Mouse (Mus musculus) urinary bladder, postnatal 36 days (tissue): ENCODE data around the gene Fam160b1.

ENCODE experiments used
- DNase-seq, 2 experiments: peaks; one replicate each; pipeline ENCODE4 v3.0.0; 2022; ENCODE audit warnings: low spot score in 2 of 2, mixed read lengths in 1 of 2

The Fam160b1 gene

GRCm38 (mm10) chr19:57366626-57367025 is 6.1 kb downstream of the Fam160b1 start:
- no peak for DNase-seq

- DNase-seq = no peak
Measured at GRCm38 (mm10) chr19:57367201-57367600, 6.7 kb downstream of the Fam160b1 start.

DNA sequence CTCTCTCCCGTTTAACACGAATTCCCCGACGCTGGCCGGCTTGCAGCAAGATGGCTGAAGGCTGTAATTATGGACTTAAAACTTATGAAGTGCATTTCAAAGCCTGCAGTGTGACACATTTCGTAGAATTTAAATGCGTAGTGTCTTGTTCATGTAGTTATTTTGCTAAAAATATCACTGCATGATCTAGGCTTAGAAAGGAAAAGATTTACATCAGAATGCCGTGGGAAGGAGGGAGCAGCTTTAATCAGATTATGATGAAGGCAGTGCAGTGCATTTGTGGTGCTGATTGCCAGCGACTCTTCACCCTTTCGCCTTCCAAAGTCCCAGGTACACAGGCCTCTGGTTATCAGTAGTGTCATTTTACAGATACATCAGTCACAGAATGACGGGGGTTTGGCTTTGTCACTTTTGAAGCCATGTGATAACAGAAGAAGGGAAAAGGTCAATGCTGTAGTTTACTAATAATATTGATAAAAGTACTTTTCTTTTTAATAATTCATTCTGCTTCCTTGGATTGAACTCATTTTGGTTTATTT is 7.4 kb downstream of the Fam160b1 start:
- DNase-seq = no peak

- no peak for DNase-seq
Measured at GRCm38 (mm10) chr19:57373276-57373811, 12.9 kb downstream of the Fam160b1 start.

GRCm38 (mm10) chr19:57375161-57375560 is 14.7 kb downstream of the Fam160b1 start:
- DNase-seq = no peak

GRCm38 (mm10) chr19:57375746-57376145 is 15.3 kb downstream of the Fam160b1 start:
- DNase-seq = no peak

DNA sequence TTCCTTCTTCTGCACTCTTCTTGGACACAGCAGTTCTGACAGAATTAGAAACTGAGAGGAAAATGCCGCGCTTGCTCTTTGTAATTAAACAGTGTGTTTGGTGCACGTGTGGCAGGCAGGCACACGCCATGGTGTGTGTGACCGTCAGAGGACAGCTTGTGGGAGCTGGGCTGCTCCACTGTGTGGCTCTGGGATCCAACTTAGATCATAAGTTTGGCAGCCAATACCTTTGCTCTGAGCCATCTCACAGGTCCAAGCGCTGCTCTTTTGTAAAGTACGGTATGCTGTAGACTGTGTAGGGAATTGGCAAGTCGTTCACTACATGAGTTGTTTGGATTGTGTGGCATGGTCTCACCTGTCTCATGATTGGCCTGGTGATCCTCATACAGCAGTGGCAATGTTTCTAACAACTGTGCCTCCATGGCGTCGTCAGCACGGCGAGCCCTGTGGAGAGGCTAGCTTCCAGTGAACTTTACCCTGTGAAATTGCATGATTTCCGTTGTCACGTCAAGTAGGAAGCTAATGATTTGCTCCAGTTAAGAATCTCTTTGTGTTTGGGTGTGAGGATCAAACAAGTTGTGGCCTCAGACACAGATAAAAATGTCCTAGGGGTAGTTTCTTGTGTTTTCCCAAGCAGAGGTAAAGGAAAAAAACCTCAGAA is 16.7 kb downstream of the Fam160b1 start:
- DNase-seq = no peak

DNA sequence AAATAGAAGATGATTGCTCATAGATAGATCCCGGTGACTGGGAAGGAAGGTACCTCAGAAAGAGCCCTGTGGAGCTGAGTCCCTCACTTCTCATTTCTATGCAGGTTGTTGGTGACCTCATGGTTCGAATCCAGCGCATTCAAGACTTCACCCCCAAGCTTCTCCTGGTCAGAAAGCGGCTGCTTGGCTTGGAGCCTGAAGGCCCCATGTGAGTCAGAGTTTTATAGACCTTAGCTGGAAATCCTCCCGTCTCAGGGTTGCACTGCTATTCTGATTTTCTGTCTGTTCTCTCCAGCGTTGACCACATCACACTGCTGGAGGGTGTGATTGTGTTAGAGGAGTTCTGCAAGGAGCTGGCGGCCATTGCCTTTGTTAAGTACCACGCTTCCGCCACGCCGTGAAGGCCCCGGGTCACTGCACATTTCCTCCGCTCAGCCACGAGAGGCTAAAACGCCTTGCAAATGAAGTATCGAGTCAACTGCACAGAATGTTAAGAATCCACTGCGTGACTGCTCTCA is 25.8 kb downstream of the Fam160b1 start:
- DNase-seq = no peak

DNA sequence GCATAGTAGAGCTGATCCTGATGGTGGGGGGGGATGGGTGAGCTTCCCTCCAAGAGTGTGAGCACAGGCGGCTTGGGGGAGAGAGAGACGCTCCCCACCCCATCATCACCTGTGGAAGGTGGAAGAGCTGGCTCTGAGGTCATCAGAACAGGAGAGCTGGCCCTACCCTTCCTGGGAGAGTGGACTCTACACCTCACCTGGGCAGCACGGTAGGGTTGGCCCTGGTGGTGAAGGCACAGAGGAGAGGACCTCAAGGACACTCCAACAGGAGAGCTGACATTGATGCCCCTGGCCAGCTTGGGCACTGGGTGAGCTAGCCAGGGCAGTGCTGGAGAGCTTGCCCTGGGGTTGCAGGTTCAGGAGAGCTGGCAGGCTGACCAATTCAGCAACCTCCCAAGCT is 31.1 kb downstream of the Fam160b1 start:
- DNase-seq = no peak

DNA sequence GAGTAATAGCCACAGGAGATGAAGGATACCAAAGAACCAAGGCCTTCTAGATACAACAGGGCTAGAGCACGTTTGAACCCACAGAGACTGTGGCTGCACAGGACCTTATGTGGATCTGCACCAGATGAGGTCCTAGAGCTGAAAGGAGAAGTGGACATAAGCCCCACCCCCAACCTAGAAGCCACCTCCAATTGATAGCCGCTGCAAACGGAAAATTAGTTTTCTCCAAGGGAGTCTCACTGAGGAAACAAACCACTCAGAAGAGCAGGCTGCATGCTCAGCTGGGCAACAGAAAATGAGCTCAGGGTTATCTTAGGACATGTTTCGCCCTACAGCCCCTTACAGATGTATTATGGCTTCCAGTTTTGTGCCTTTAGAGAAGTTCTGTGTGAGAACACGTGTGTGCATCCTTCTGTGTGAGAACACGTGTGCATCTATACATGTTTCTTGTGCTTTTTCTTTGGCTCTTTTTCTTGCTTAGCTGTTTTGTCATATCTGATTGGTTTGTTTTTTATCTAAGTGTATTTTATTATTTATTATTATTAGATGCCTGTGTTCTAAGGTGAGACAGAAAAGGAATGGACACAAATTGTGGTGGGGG is 33.0 kb downstream of the Fam160b1 start:
- DNase-seq = no peak

DNA sequence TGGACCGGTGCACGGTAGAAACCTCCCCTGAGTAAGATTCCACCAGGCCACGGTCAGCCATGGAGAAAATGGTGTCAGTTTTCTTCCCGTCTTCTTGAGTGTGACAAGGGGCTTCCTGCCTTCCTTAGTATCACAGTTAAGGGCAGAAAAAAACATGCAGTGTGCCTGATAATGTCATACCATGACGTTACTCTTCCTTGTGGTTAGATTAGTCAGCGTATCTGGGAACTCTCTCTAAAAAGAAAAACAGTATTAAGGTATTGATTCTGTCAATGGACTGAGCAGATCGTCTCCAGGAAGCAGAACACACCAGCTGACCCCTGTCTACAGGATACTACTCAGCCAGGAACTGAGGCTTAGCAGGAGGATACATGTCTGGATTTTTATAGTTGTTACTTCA is 36.1 kb downstream of the Fam160b1 start:
- DNase-seq = no peak

GRCm38 (mm10) chr19:57402364-57402763 is 41.9 kb downstream of the Fam160b1 start:
- no peak for DNase-seq

- DNase-seq = peak; percentile 67 to 80
Measured at GRCm38 (mm10) chr19:57403700-57404501, 43.4 kb downstream of the Fam160b1 start.

GRCm38 (mm10) chr19:57404502-57404848 is 44.0 kb downstream of the Fam160b1 start:
- no peak for DNase-seq

- no peak for DNase-seq
Measured at GRCm38 (mm10) chr19:57407947-57408346, 47.5 kb downstream of the Fam160b1 start.

GRCm38 (mm10) chr19:57411375-57412196 is 51.1 kb downstream of the Fam160b1 start:
- peak; percentile 13 to 38 for DNase-seq

- no peak for DNase-seq
Measured at GRCm38 (mm10) chr19:57413170-57413569, 52.7 kb downstream of the Fam160b1 start.

- no peak for DNase-seq
Measured at GRCm38 (mm10) chr19:57413918-57414317, 53.4 kb downstream of the Fam160b1 start.

DNA sequence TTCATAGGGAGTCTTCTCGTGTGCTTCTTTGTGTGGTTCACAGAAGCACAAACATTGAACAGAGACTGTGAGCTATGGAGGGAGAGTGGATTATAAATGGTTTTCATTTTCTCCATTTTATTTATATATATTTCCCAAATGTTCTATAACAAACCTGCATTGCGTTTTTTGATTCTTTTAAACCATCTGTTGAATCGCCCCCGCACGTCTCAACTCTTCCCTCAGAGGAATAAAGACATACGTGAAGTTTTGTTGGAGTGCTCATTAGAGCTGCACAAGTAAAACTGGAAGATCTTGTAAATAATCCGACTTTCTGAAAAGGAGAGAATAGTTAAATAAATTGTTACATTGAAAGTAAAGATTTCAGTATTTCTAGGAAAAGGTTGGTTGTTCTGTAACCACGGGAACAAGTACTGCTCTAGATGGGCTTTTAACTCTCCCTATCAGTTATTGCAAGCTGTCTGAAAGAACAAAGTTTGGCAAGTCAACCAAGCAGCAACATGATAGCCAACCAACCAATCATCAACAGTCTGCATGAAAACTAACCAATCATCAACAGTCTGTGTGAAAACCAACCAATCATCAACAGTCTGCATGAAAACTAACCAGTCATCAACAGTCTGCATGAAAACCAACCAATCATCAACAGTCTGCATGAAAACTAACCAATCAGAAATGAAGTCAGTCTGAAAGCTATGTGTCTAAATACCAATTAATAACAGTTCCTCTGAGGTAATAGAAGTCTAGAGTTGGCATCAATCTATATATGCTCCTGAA is 54.7 kb downstream of the Fam160b1 start:
- DNase-seq = no peak

GRCm38 (mm10) chr19:57417800-57418580 is 57.5 kb downstream of the Fam160b1 start:
- DNase-seq = no peak
